Mouse (Mus musculus): Measurements from ENCODE around the gene Kirrel2.

DNA sequence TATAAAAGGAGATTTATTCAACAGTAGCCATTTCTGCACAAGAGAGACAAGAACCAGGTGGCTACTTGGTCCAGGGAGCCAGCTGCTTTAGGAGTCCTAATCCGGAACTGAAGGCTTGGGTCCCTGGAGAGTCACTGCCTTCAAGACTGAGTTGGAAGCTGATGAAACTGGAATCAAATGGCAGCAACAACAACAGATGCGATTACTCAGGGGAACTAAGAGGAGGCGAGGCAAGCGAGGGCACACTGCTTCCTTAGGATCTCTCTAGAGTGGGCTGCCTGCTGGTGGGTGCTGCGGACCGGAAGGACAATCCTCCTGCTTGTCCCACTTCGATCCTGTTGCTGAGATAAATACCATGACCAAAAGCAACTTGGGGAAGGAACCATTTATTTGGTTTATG is 57.8 kb downstream of the Kirrel2 start:
- TF ChIP-seq POLR2A (IDR thresholded peaks at IDR 0.05; ENCODE audit: insufficient read depth, low read length) (no peak), CTCF (IDR thresholded peaks at IDR 0.05; ENCODE audit: low read depth, low read length) (no peak)
